9 mouse cellular contexts compared by ENCODE assay signal in genomic region chr16:4781524-4782196, GRCm38 (mm10). TPM values are rescaled to one million over a fixed set of nuclear protein-coding genes. Genes with fewer than 3 reads are reported as not detected.
DNase-seq lines count a peak whose midpoint lies in the region; ATAC-seq and TF ChIP-seq lines count a peak whose summit lies in the region.
"Had no signal": no experiment of that assay in that cellular context is flagged by ENCODE, and none has a peak within 500 bp of the region (broad histone marks: within the 10 kb centered on the region; RNA-seq: fewer than 3 reads in every experiment).

No protein-coding gene starts in this region.

- WGBS in midbrain, embryonic 14.5 days, result 92% methylated on average over 5 of the region's 5 CpGs
- WGBS in midbrain, embryonic 10.5 days, result 94% methylated on average over 5 of the region's 5 CpGs
- 21% methylated on average over 5 of the region's 5 CpGs for WGBS in heart, adult 2 months
- WGBS in kidney, embryonic 16.5 days, result 48% methylated on average over 5 of the region's 5 CpGs
- WGBS in lung, postnatal 0 days, result 40% methylated on average over 5 of the region's 5 CpGs

- peaks cover 10% of the 10 kb centered on the region; the same call in 1 of the 2 replicates for H3K79me2 ChIP-seq in heart, adult 2 months (replicated peaks; ENCODE audit: control insufficient read depth, insufficient read depth, low read length)

- H3K9ac ChIP-seq in midbrain, embryonic 14.5 days (replicated peaks; ENCODE audit: low read length), result no peak overlapping the region
- H3K9ac ChIP-seq in heart, adult 2 months (ENCODE audit: low read depth, low read length), result no peak overlapping the region
- H3K9ac ChIP-seq in kidney, embryonic 16.5 days (replicated peaks; ENCODE audit: low read length), result no peak overlapping the region
- H3K9ac ChIP-seq in lung, postnatal 0 days (replicated peaks; ENCODE audit: low read depth), result no peak overlapping the region

- H3K4me1 ChIP-seq in midbrain, embryonic 14.5 days (ENCODE audit: control insufficient read depth, insufficient read depth, low read length), result peaks cover 3% of the 10 kb centered on the region; the same call in 1 of the 2 replicates
- H3K4me1 ChIP-seq in midbrain, embryonic 10.5 days, result peaks cover 12% of the 10 kb centered on the region
- H3K4me1 ChIP-seq in heart, adult 2 months (ENCODE audit: control insufficient read depth, insufficient read depth, low read length), result peaks cover 16% of the 10 kb centered on the region
- H3K4me1 ChIP-seq in kidney, embryonic 16.5 days (ENCODE audit: insufficient read depth, low read length), result peaks cover 16% of the 10 kb centered on the region
- peaks cover 14% of the 10 kb centered on the region; the same call in 1 of the 2 replicates for H3K4me1 ChIP-seq in lung, postnatal 0 days (ENCODE audit: insufficient read depth, low read depth, low read length)

- no peaks in the 10 kb centered on the region for H3K9me3 ChIP-seq in midbrain, embryonic 14.5 days (ENCODE audit: control insufficient read depth, low read length)
- H3K9me3 ChIP-seq in midbrain, embryonic 10.5 days (replicated peaks), result 0 out of 2 replicates have a peak, but pooled peaks cover 3% of the 10 kb centered on the region
- no peaks in the 10 kb centered on the region for H3K9me3 ChIP-seq in kidney, embryonic 16.5 days (ENCODE audit: low read length)
- H3K9me3 ChIP-seq in lung, postnatal 0 days (ENCODE audit: low read length), result no peaks in the 10 kb centered on the region

- no peak for TF ChIP-seq POLR2A in heart, adult 2 months (IDR thresholded peaks at IDR 0.05; ENCODE audit: insufficient read depth, low read depth, low read length)

- H3K36me3 ChIP-seq in midbrain, embryonic 14.5 days (ENCODE audit: control insufficient read depth, insufficient read depth, low read length), result 0 out of 2 replicates have a peak, but pooled peaks cover 9% of the 10 kb centered on the region
- H3K36me3 ChIP-seq in midbrain, embryonic 10.5 days, result peaks cover 58% of the 10 kb centered on the region
- H3K36me3 ChIP-seq in heart, adult 2 months (ENCODE audit: control insufficient read depth, insufficient read depth, low read length), result peaks cover 35% of the 10 kb centered on the region
- H3K36me3 ChIP-seq in kidney, embryonic 16.5 days (ENCODE audit: insufficient read depth, low read length), result peaks cover 3% of the 10 kb centered on the region; the same call in 1 of the 2 replicates
- no peaks in the 10 kb centered on the region for H3K36me3 ChIP-seq in lung, postnatal 0 days (ENCODE audit: insufficient read depth, low read length)

- peak; percentile 76; the same call in 1 of the 2 replicates for TF ChIP-seq EP300 in heart, adult 2 months (IDR thresholded peaks at IDR 0.05; ENCODE audit: insufficient read depth, low read depth, low read length)
- TF ChIP-seq EP300 in lung, postnatal 0 days (IDR thresholded peaks at IDR 0.05), result no peak

- ATAC-seq in midbrain, embryonic 14.5 days (ENCODE audit: low FRiP score, low TSS enrichment), result no peak
- ATAC-seq in kidney, embryonic 16.5 days (ENCODE audit: low FRiP score, low TSS enrichment), result peak; percentile 39; the same call in 1 of the 2 replicates
- ATAC-seq in lung, postnatal 0 days, result peak; percentile 71
- ATAC-seq: Patski had no signal

- H3K27ac ChIP-seq in midbrain, embryonic 14.5 days (replicated peaks; ENCODE audit: low read depth, low read length), result no peak overlapping the region
- H3K27ac ChIP-seq in midbrain, embryonic 10.5 days (replicated peaks), result no peak overlapping the region
- H3K27ac ChIP-seq in heart, adult 2 months, result peak overlapping the region; percentile 15
- no peak overlapping the region for H3K27ac ChIP-seq in kidney, embryonic 16.5 days (ENCODE audit: low read length)
- H3K27ac ChIP-seq in lung, postnatal 0 days (ENCODE audit: low read length), result 0 out of 2 replicates have a peak overlapping the region, but pooled peaks have one; percentile 1

- H3K4me3 ChIP-seq in midbrain, embryonic 14.5 days (replicated peaks; ENCODE audit: low read depth, low read length), result no peak overlapping the region
- no peak overlapping the region for H3K4me3 ChIP-seq in midbrain, embryonic 10.5 days
- H3K4me3 ChIP-seq in heart, adult 2 months, result no peak overlapping the region
- no peak overlapping the region for H3K4me3 ChIP-seq in kidney, embryonic 16.5 days (ENCODE audit: low read length)
- H3K4me3 ChIP-seq in lung, postnatal 0 days (ENCODE audit: low read depth, low read length), result no peak overlapping the region

- H3K4me2 ChIP-seq in midbrain, embryonic 14.5 days (ENCODE audit: low read length), result no peak overlapping the region
- no peak overlapping the region for H3K4me2 ChIP-seq in kidney, embryonic 16.5 days (replicated peaks; ENCODE audit: low read depth, low read length)
- H3K4me2 ChIP-seq in lung, postnatal 0 days (replicated peaks; ENCODE audit: low read depth, low read length), result no peak overlapping the region

- TF ChIP-seq CTCF in heart, adult 2 months (IDR thresholded peaks at IDR 0.05), result no peak
- TF ChIP-seq CTCF in lung, postnatal 0 days (IDR thresholded peaks at IDR 0.05), result no peak

- intact Hi-C loops in heart, adult 2 months (cut with DNase I), result loop anchor here (10.0 kb wide), 1 partner anchor 227 kb away; the partner anchor contains the start of gene Tfap4

- peak; percentile 31 for DNase-seq in midbrain, embryonic 14.5 days
- no peak for DNase-seq in midbrain, embryonic 10.5 days (ENCODE audit: low spot score)
- peak; percentile 64 for DNase-seq in cerebellum, adult 8-10 months
- peak; percentile 66 to 68 for DNase-seq in heart, adult 2 months
- peak; percentile 68 for DNase-seq in lung, postnatal 0 days (ENCODE audit: low spot score)
- DNase-seq in thymus, postnatal 10 days (ENCODE audit: low spot score in 2 of 2), result peak; percentile 12 to 21
- DNase-seq in embryo, embryonic 10.5 days (ENCODE audit: low spot score), result no peak

- H3K27me3 ChIP-seq in midbrain, embryonic 14.5 days (ENCODE audit: control insufficient read depth, insufficient read depth, low read length), result no peaks in the 10 kb centered on the region
- H3K27me3 ChIP-seq in midbrain, embryonic 10.5 days (ENCODE audit: low read depth, poor library complexity, severe bottlenecking), result no peaks in the 10 kb centered on the region
- H3K27me3 ChIP-seq in heart, adult 2 months (ENCODE audit: control insufficient read depth, insufficient read depth, low read length), result no peaks in the 10 kb centered on the region
- H3K27me3 ChIP-seq in kidney, embryonic 16.5 days (ENCODE audit: insufficient read depth, low read length), result no peaks in the 10 kb centered on the region
- no peaks in the 10 kb centered on the region for H3K27me3 ChIP-seq in lung, postnatal 0 days (replicated peaks; ENCODE audit: insufficient read depth, low read length)
- H3K27me3 ChIP-seq: Patski had no signal

RNA-seq across cellular contexts. Expression of gene Cdip1, which starts 8.4 kb away (rescaled TPM):
- polyA plus RNA-seq in midbrain, embryonic 14.5 days (2014; fragmentation: Nextera tagmentation; extraction: Ambion mirVana), result 98.1 and 103 TPM in 2 replicates
- 111 and 116 TPM in 2 replicates for polyA plus RNA-seq in midbrain, embryonic 10.5 days (2016; fragmentation: Nextera tagmentation; extraction: Ambion mirVana)
- 10 to 100 TPM; 58.4 to 65.6 TPM for total RNA-seq in heart, adult 2 months (2021)
- 94.3 and 100 TPM in 2 replicates for polyA plus RNA-seq in heart, adult 2 months (2012; rRNA removed)
- 113 and 123 TPM in 2 replicates for polyA plus RNA-seq in kidney, embryonic 16.5 days (2015; fragmentation: Nextera tagmentation; extraction: Ambion mirVana)
- 57.5 and 68.2 TPM in 2 replicates for polyA plus RNA-seq in lung, postnatal 0 days (2015; fragmentation: Nextera tagmentation; extraction: Ambion mirVana)

RNA-seq across cellular contexts. Expression of gene 4930562C15Rik, which starts 53.6 kb away (rescaled TPM):
- 0.42 and 0.61 TPM in 2 replicates for polyA plus RNA-seq in midbrain, embryonic 14.5 days (2014; fragmentation: Nextera tagmentation; extraction: Ambion mirVana)
- 0.30 and 0.39 TPM in 2 replicates for polyA plus RNA-seq in midbrain, embryonic 10.5 days (2016; fragmentation: Nextera tagmentation; extraction: Ambion mirVana)
- total RNA-seq in heart, adult 2 months (2021), result not detected
- 0.23 TPM in 1 of 2 replicates, not detected in the other for polyA plus RNA-seq in heart, adult 2 months (2012; rRNA removed)
- 0.30 and 0.85 TPM in 2 replicates for polyA plus RNA-seq in kidney, embryonic 16.5 days (2015; fragmentation: Nextera tagmentation; extraction: Ambion mirVana)
- polyA plus RNA-seq in lung, postnatal 0 days (2015; fragmentation: Nextera tagmentation; extraction: Ambion mirVana), result 2.2 and 2.4 TPM in 2 replicates

RNA-seq across cellular contexts. Expression of gene Hmox2, which starts 55.5 kb away (rescaled TPM):
- 91.6 and 96.4 TPM in 2 replicates for polyA plus RNA-seq in midbrain, embryonic 14.5 days (2014; fragmentation: Nextera tagmentation; extraction: Ambion mirVana)
- polyA plus RNA-seq in midbrain, embryonic 10.5 days (2016; fragmentation: Nextera tagmentation; extraction: Ambion mirVana), result 73.9 and 76.1 TPM in 2 replicates
- 10 to 100 TPM; 72.4 to 84.9 TPM for total RNA-seq in heart, adult 2 months (2021)
- polyA plus RNA-seq in heart, adult 2 months (2012; rRNA removed), result 38.3 and 51.6 TPM in 2 replicates
- 117 and 120 TPM in 2 replicates for polyA plus RNA-seq in kidney, embryonic 16.5 days (2015; fragmentation: Nextera tagmentation; extraction: Ambion mirVana)
- 92.4 and 97.9 TPM in 2 replicates for polyA plus RNA-seq in lung, postnatal 0 days (2015; fragmentation: Nextera tagmentation; extraction: Ambion mirVana)

Comparison
In these comparisons a context has a peak if more than half of its experiments do, and no peak if none do; other contexts are left out.
1. DNase-seq: peak in midbrain, embryonic 14.5 days (single experiment), cerebellum, adult 8-10 months (single experiment), heart, adult 2 months (2 of 2), lung, postnatal 0 days (single experiment) and thymus, postnatal 10 days (2 of 2); none in midbrain, embryonic 10.5 days (single experiment) and embryo, embryonic 10.5 days (single experiment).
2. H3K27ac ChIP-seq: peak in heart, adult 2 months (single experiment) and lung, postnatal 0 days (single experiment); none in midbrain, embryonic 14.5 days (single experiment), midbrain, embryonic 10.5 days (single experiment) and kidney, embryonic 16.5 days (single experiment).